Mouse (Mus musculus) right cerebral cortex, adult 18-20 months (tissue): ENCODE measurements around the gene Kif18a.

Experiments
- DNase-seq: peaks from one replicate; pipeline ENCODE4 v3.0.0; 2022; ENCODE audit warnings: mixed read lengths

Gene Kif18a

GRCm38 (mm10) chr2:109384019-109384418, 103.5 kb downstream of the Kif18a start:
- DNase-seq, result no peak

- no peak for DNase-seq
Measured at GRCm38 (mm10) chr2:109386211-109386610, 105.7 kb downstream of the Kif18a start.

- no peak for DNase-seq
Measured at GRCm38 (mm10) chr2:109388733-109389132, 108.2 kb downstream of the Kif18a start.

GRCm38 (mm10) chr2:109389977-109390376, 109.4 kb downstream of the Kif18a start:
- no peak for DNase-seq
